ENCODE assay signal across 12 mouse cellular contexts in the genomic region with DNA sequence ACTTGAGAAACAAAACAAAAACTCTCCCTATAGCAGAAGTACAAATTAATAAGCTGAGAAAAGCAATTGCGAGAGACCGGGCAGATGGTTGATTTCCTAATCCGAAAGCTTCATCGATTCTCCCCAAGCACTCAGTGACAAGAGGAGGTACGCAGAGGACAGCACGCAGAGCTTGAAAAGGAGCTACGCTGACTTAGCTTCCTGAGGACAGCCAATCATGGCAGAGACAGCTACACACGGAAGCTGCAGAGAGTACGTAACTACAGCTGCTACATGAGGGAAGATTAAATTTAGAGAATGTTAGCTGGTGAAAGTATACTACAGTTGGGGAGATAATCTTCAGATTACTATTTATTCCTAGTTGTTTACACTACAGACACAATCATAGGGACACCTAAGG. TPM values are rescaled to one million over a fixed set of nuclear protein-coding genes. Genes with fewer than 3 reads are reported as not detected.
A peak's percentile ranks its signal among the peaks of the same experiment; 100 is the strongest.
DNase-seq lines count a peak whose midpoint lies in the region; ATAC-seq and TF ChIP-seq lines count a peak whose summit lies in the region.
"Had no signal": no experiment of that assay in that cellular context is flagged by ENCODE, and none has a peak within 500 bp of the region (broad histone marks: within the 10 kb centered on the region; RNA-seq: fewer than 3 reads in every experiment).

No protein-coding gene starts in this region.

- no peak for TF ChIP-seq EP300 in stomach, postnatal 0 days (optimal IDR thresholded peaks at IDR 0.05)

- H3K9me3 ChIP-seq in heart, embryonic 10.5 days: no peaks in the 10 kb centered on the region
- no peaks in the 10 kb centered on the region; the same call in 1 of the 2 replicates for H3K9me3 ChIP-seq in kidney, postnatal 0 days (replicated peaks; ENCODE audit: low read length)
- H3K9me3 ChIP-seq in stomach, embryonic 14.5 days (ENCODE audit: control insufficient read depth, low read depth, low read length): no peaks in the 10 kb centered on the region
- H3K9me3 ChIP-seq in stomach, postnatal 0 days (ENCODE audit: control insufficient read depth, low read length): no peaks in the 10 kb centered on the region

- WGBS in heart, embryonic 10.5 days: 72% methylated on average over 9 of the region's 9 CpGs
- WGBS in kidney, postnatal 0 days: 71% methylated on average over 9 of the region's 9 CpGs
- 42% methylated on average over 9 of the region's 9 CpGs for WGBS in stomach, embryonic 14.5 days
- 41% methylated on average over 9 of the region's 9 CpGs for WGBS in stomach, postnatal 0 days

- H3K4me1 ChIP-seq in heart, embryonic 10.5 days: peaks cover 20% of the 10 kb centered on the region
- no peaks in the 10 kb centered on the region for H3K4me1 ChIP-seq in kidney, postnatal 0 days (replicated peaks; ENCODE audit: insufficient read depth, low read length)
- H3K4me1 ChIP-seq in stomach, embryonic 14.5 days (ENCODE audit: control insufficient read depth, insufficient read depth, low read length): 0 out of 2 replicates have a peak, but pooled peaks cover 2% of the 10 kb centered on the region
- H3K4me1 ChIP-seq in stomach, postnatal 0 days (replicated peaks; ENCODE audit: control insufficient read depth, insufficient read depth): no peaks in the 10 kb centered on the region

- H3K36me3 ChIP-seq in heart, embryonic 10.5 days: 0 out of 2 replicates have a peak, but pooled peaks cover 8% of the 10 kb centered on the region
- H3K36me3 ChIP-seq in kidney, postnatal 0 days (ENCODE audit: insufficient read depth, low read length): no peaks in the 10 kb centered on the region
- no peaks in the 10 kb centered on the region for H3K36me3 ChIP-seq in stomach, embryonic 14.5 days (ENCODE audit: control insufficient read depth, insufficient read depth, low read length)
- H3K36me3 ChIP-seq in stomach, postnatal 0 days (ENCODE audit: control insufficient read depth, insufficient read depth, low read length): no peaks in the 10 kb centered on the region

- ATAC-seq in kidney, postnatal 0 days (replicated peaks; ENCODE audit: low FRiP score, low read depth): no peak
- peak; percentile 68; the same call in 1 of the 2 replicates for ATAC-seq in stomach, embryonic 14.5 days (ENCODE audit: insufficient number of reproducible peaks, insufficient read depth, low FRiP score, low read depth)
- ATAC-seq in stomach, postnatal 0 days (ENCODE audit: low FRiP score, low TSS enrichment): no peak
- ATAC-seq: CD4-positive, CD25-positive, alpha-beta regulatory T cell, adult 4 months had no signal

- no peak for TF ChIP-seq CTCF in kidney, postnatal 0 days (IDR thresholded peaks at IDR 0.05; ENCODE audit: low read depth)
- no peak for TF ChIP-seq CTCF in stomach, postnatal 0 days (IDR thresholded peaks at IDR 0.05; ENCODE audit: low read depth)

- no peak overlapping the region for H3K9ac ChIP-seq in kidney, postnatal 0 days (ENCODE audit: low read depth, low read length)
- H3K9ac ChIP-seq in stomach, embryonic 14.5 days (replicated peaks; ENCODE audit: low read depth, low read length): no peak overlapping the region
- H3K9ac ChIP-seq in stomach, postnatal 0 days (ENCODE audit: low read length): no peak overlapping the region

- no peak overlapping the region for H3K4me2 ChIP-seq in kidney, postnatal 0 days (ENCODE audit: low read length)
- peak overlapping the region; percentile 24 for H3K4me2 ChIP-seq in stomach, embryonic 14.5 days (replicated peaks; ENCODE audit: low read depth, low read length)
- no peak overlapping the region; the same call in 1 of the 2 replicates for H3K4me2 ChIP-seq in stomach, postnatal 0 days (replicated peaks; ENCODE audit: low read depth)
- H3K4me2 ChIP-seq: liver, embryonic 11.5 days had no signal

- no peak for DNase-seq in heart, embryonic 10.5 days (ENCODE audit: low spot score)
- no peak for DNase-seq in heart, adult 11 months
- peak; percentile 11 for DNase-seq in kidney, postnatal 0 days (ENCODE audit: low spot score)
- no peak for DNase-seq in kidney, adult 18-20 months
- no peak for DNase-seq in stomach, postnatal 0 days (ENCODE audit: low spot score)
- DNase-seq in yolk sac, embryonic 10.5 days (ENCODE audit: low spot score): peak; percentile 6
- DNase-seq in thymus, postnatal 4 days: no peak
- DNase-seq: cerebellum, adult 9-11 months; kidney, adult 8-10 months had no signal

- no peaks in the 10 kb centered on the region for H3K27me3 ChIP-seq in heart, embryonic 10.5 days (ENCODE audit: insufficient read depth, poor library complexity, severe bottlenecking)
- H3K27me3 ChIP-seq in kidney, postnatal 0 days (ENCODE audit: insufficient read depth, low read length): no peaks in the 10 kb centered on the region
- no peaks in the 10 kb centered on the region for H3K27me3 ChIP-seq in stomach, embryonic 14.5 days (ENCODE audit: control insufficient read depth, insufficient read depth, low read length)
- H3K27me3 ChIP-seq in stomach, postnatal 0 days (ENCODE audit: control insufficient read depth, insufficient read depth, low read length): no peaks in the 10 kb centered on the region

- H3K27ac ChIP-seq in heart, embryonic 10.5 days: peak overlapping the region; percentile 42; the same call in 1 of the 2 replicates
- H3K27ac ChIP-seq in kidney, postnatal 0 days: no peak overlapping the region
- peak overlapping the region; percentile 34; the same call in 1 of the 2 replicates for H3K27ac ChIP-seq in stomach, embryonic 14.5 days (ENCODE audit: low read length)
- no peak overlapping the region; the same call in 1 of the 2 replicates for H3K27ac ChIP-seq in stomach, postnatal 0 days (replicated peaks)

- no peak overlapping the region for H3K4me3 ChIP-seq in heart, embryonic 10.5 days
- no peak overlapping the region for H3K4me3 ChIP-seq in kidney, postnatal 0 days (replicated peaks; ENCODE audit: low read depth, low read length)
- no peak overlapping the region for H3K4me3 ChIP-seq in stomach, embryonic 14.5 days (ENCODE audit: low read depth, low read length)
- no peak overlapping the region for H3K4me3 ChIP-seq in stomach, postnatal 0 days (ENCODE audit: low read depth, low read length)

RNA-seq across cellular contexts. Expression of gene Mark1, which starts 40.6 kb away (rescaled TPM):
- polyA plus RNA-seq in heart, embryonic 10.5 days (2016; fragmentation: Nextera tagmentation; extraction: Ambion mirVana): 1.8 and 2.4 TPM in 2 replicates
- polyA plus RNA-seq in kidney, postnatal 0 days (2015; fragmentation: Nextera tagmentation; extraction: Ambion mirVana): 2.1 TPM in 2 replicates
- 3.0 and 3.3 TPM in 2 replicates for polyA plus RNA-seq in stomach, embryonic 14.5 days (2014; fragmentation: Nextera tagmentation; extraction: Ambion mirVana)
- polyA plus RNA-seq in stomach, postnatal 0 days (2015; fragmentation: Nextera tagmentation; extraction: Ambion mirVana): 1.0 and 1.4 TPM in 2 replicates
- polyA plus RNA-seq: CD4-positive, CD25-positive, alpha-beta regulatory T cell, adult 4 months had no signal

Comparison
In these comparisons a context has a peak if more than half of its experiments do, and no peak if none do; other contexts are left out.
1. DNase-seq: peak in kidney, postnatal 0 days (single experiment) and yolk sac, embryonic 10.5 days (single experiment); none in heart, embryonic 10.5 days (single experiment), heart, adult 11 months (single experiment), kidney, adult 18-20 months (single experiment), stomach, postnatal 0 days (single experiment) and thymus, postnatal 4 days (single experiment).
2. H3K27ac ChIP-seq: peak in heart, embryonic 10.5 days (single experiment) and stomach, embryonic 14.5 days (single experiment); none in kidney, postnatal 0 days (single experiment) and stomach, postnatal 0 days (single experiment).